Mouse (Mus musculus) liver, adult 2 months (tissue): Measurements from ENCODE around the gene Dnah2.
A peak's percentile ranks its signal among the peaks of the same experiment; 100 is the strongest.

ENCODE experiments used
- CTCF ChIP-seq: fragments of 200-500 bp; IDR thresholded peaks from 2 replicates; pipeline ENCODE4 v1.5.1; 2011; ENCODE audit warnings: low read depth, low read length, control low read depth
- POLR2A ChIP-seq: fragments of 200-500 bp; IDR thresholded peaks from 2 replicates; pipeline ENCODE4 v1.6.1; 2011; ENCODE audit warnings: low read length, control low read depth; ENCODE audit not compliant: insufficient read depth; ENCODE audit errors: extremely low read depth

GRCm38 (mm10) chr11:69546423-69547053 lies 2.4 kb downstream of the Dnah2 start:
- TF ChIP-seq CTCF (peak; percentile 65), POLR2A (no peak)
